Mouse (Mus musculus): ENCODE measurements around the gene Acot5. TPM values are rescaled to one million over a fixed set of nuclear protein-coding genes. Genes with fewer than 3 reads are reported as not detected.
"Not testable (repeated sequence)": the region's sequence is repeated elsewhere in the genome, so short reads cannot be mapped to it uniquely, and the experiment has no call there.

Gene Acot5
- polyA plus RNA-seq, 1 experiment from 2014 or later = not detected

GRCm38 (mm10) chr12:84038691-84039111 is 30.4 kb upstream of the Acot5 start, which contains the start of gene Gm49366:
Gm49366 (plus strand) TSS chr12:84038935.
- ATAC-seq (ENCODE audit: insufficient number of reproducible peaks, insufficient read depth, low FRiP score, low TSS enrichment); H3K27ac ChIP-seq; H3K27me3 ChIP-seq; H3K4me1 ChIP-seq; H3K9me3 ChIP-seq; H3K36me3 ChIP-seq: not testable (repeated sequence)
- 4% methylated on average over 39 of the region's 39 CpGs for WGBS
- Histone ChIP-seq H3K9ac (peak within 1 kb of the TSS; percentile 20; the same call in 1 of the 2 replicates), H3K4me2 (replicated peaks) (peak within 1 kb of the TSS; percentile 67), H3K4me3 (peak within 1 kb of the TSS; percentile 45)

GRCm38 (mm10) chr12:84042248-84042647 is 26.9 kb upstream of the Acot5 start:
- no peak for ATAC-seq (ENCODE audit: insufficient number of reproducible peaks, insufficient read depth, low FRiP score, low TSS enrichment)
- H3K9me3 ChIP-seq = 0 out of 2 replicates have a peak, but pooled peaks cover 3% of the 10 kb centered on the region
- no peaks in the 10 kb centered on the region for H3K36me3 ChIP-seq
- no peaks in the 10 kb centered on the region for H3K4me1 ChIP-seq
- no peak overlapping the region for H3K27ac ChIP-seq
- WGBS = 88% methylated on average over 5 of the region's 5 CpGs
- no peaks in the 10 kb centered on the region for H3K27me3 ChIP-seq
- H3K4me2 ChIP-seq (replicated peaks) = no peak overlapping the region
- H3K9ac ChIP-seq = no peak overlapping the region
- no peak overlapping the region for H3K4me3 ChIP-seq

GRCm38 (mm10) chr12:84044045-84044444 is 25.1 kb upstream of the Acot5 start:
- no peak for ATAC-seq (ENCODE audit: insufficient number of reproducible peaks, insufficient read depth, low FRiP score, low TSS enrichment)
- Histone ChIP-seq H3K4me2 (replicated peaks) (no peak overlapping the region), H3K36me3 (no peaks in the 10 kb centered on the region), H3K4me3 (no peak overlapping the region), H3K27me3 (no peaks in the 10 kb centered on the region), H3K9me3 (0 out of 2 replicates have a peak, but pooled peaks cover 9% of the 10 kb centered on the region), H3K4me1 (no peaks in the 10 kb centered on the region), H3K27ac (no peak overlapping the region), H3K9ac (no peak overlapping the region)
- 62% methylated on average over 2 of the region's 2 CpGs for WGBS

- Histone ChIP-seq H3K27me3 (no peaks in the 10 kb centered on the region), H3K9ac (no peak overlapping the region), H3K27ac (no peak overlapping the region), H3K4me2 (replicated peaks) (no peak overlapping the region), H3K4me1 (no peaks in the 10 kb centered on the region), H3K9me3 (0 out of 2 replicates have a peak, but pooled peaks cover 6% of the 10 kb centered on the region), H3K36me3 (no peaks in the 10 kb centered on the region), H3K4me3 (no peak overlapping the region)
- ATAC-seq (ENCODE audit: insufficient number of reproducible peaks, insufficient read depth, low FRiP score, low TSS enrichment) = no peak
- 91% methylated on average over 1 of the region's 1 CpGs for WGBS
These were observed 22.2 kb upstream of the Acot5 start for GRCm38 (mm10) chr12:84046906-84047305.

- not testable (repeated sequence) for H3K4me3 ChIP-seq; H3K9me3 ChIP-seq; ATAC-seq (ENCODE audit: insufficient number of reproducible peaks, insufficient read depth, low FRiP score, low TSS enrichment); H3K27ac ChIP-seq; H3K9ac ChIP-seq; H3K4me2 ChIP-seq (replicated peaks); H3K4me1 ChIP-seq; H3K36me3 ChIP-seq
- peaks cover 17% of the 10 kb centered on the region; the same call in 1 of the 2 replicates for H3K27me3 ChIP-seq
- WGBS = 87% methylated on average over 5 of the region's 5 CpGs
These were observed 18.4 kb upstream of the Acot5 start for GRCm38 (mm10) chr12:84050744-84051143.

- no peaks in the 10 kb centered on the region for H3K36me3 ChIP-seq
- peaks cover 17% of the 10 kb centered on the region; the same call in 1 of the 2 replicates for H3K27me3 ChIP-seq
- 78% methylated on average over 5 of the region's 5 CpGs for WGBS
- H3K27ac ChIP-seq = no peak within 1 kb of the TSS
- no peak within 1 kb of the TSS for H3K4me2 ChIP-seq (replicated peaks)
- no peak within 1 kb of the TSS for H3K9ac ChIP-seq
- no peaks in the 10 kb centered on the region for H3K4me1 ChIP-seq
- ATAC-seq (ENCODE audit: insufficient number of reproducible peaks, insufficient read depth, low FRiP score, low TSS enrichment) = no peak
- H3K9me3 ChIP-seq = 0 out of 2 replicates have a peak, but pooled peaks cover 6% of the 10 kb centered on the region
- H3K4me3 ChIP-seq = peak within 1 kb of the TSS; percentile 47; the same call in 1 of the 2 replicates
These were observed 17.1 kb upstream of the Acot5 start, which contains the start of gene Acot3 for GRCm38 (mm10) chr12:84051937-84052474. Acot3 (plus strand) TSS chr12:84052144.

GRCm38 (mm10) chr12:84052609-84053008 is 16.5 kb upstream of the Acot5 start:
- no peak overlapping the region for H3K4me3 ChIP-seq
- no peak for ATAC-seq (ENCODE audit: insufficient number of reproducible peaks, insufficient read depth, low FRiP score, low TSS enrichment)
- H3K9ac ChIP-seq = no peak overlapping the region
- no peaks in the 10 kb centered on the region for H3K36me3 ChIP-seq
- H3K27me3 ChIP-seq = peaks cover 17% of the 10 kb centered on the region; the same call in 1 of the 2 replicates
- WGBS = 85% methylated on average over 7 of the region's 7 CpGs
- H3K9me3 ChIP-seq = 0 out of 2 replicates have a peak, but pooled peaks cover 6% of the 10 kb centered on the region
- no peak overlapping the region for H3K4me2 ChIP-seq (replicated peaks)
- H3K4me1 ChIP-seq = no peaks in the 10 kb centered on the region
- H3K27ac ChIP-seq = no peak overlapping the region

- Histone ChIP-seq H3K4me2 (replicated peaks) (peak overlapping the region; percentile 86), H3K4me1 (no peaks in the 10 kb centered on the region), H3K9me3 (0 out of 2 replicates have a peak, but pooled peaks cover 4% of the 10 kb centered on the region), H3K9ac (peak overlapping the region; percentile 21), H3K27ac (no peak overlapping the region), H3K27me3 (peaks cover 17% of the 10 kb centered on the region; the same call in 1 of the 2 replicates), H3K36me3 (no peaks in the 10 kb centered on the region), H3K4me3 (peak overlapping the region; percentile 47)
- WGBS = 14% methylated on average over 16 of the region's 16 CpGs
- no peak for ATAC-seq (ENCODE audit: insufficient number of reproducible peaks, insufficient read depth, low FRiP score, low TSS enrichment)
These were observed 16.0 kb upstream of the Acot5 start for GRCm38 (mm10) chr12:84053173-84053572.

- Histone ChIP-seq H3K4me3 (peak overlapping the region; percentile 47), H3K36me3 (no peaks in the 10 kb centered on the region), H3K9me3 (no peaks in the 10 kb centered on the region), H3K9ac (peak overlapping the region; percentile 55), H3K4me2 (replicated peaks) (peak overlapping the region; percentile 86), H3K27ac (no peak overlapping the region), H3K27me3 (peaks cover 17% of the 10 kb centered on the region; the same call in 1 of the 2 replicates), H3K4me1 (no peaks in the 10 kb centered on the region)
- 2% methylated on average over 40 of the region's 46 CpGs for WGBS
- no peak for ATAC-seq (ENCODE audit: insufficient number of reproducible peaks, insufficient read depth, low FRiP score, low TSS enrichment)
These were observed 15.3 kb upstream of the Acot5 start for GRCm38 (mm10) chr12:84053679-84054391.

GRCm38 (mm10) chr12:84060946-84061345 is 8.2 kb upstream of the Acot5 start:
- H3K9ac ChIP-seq = no peak overlapping the region
- 33% methylated on average over 2 of the region's 2 CpGs for WGBS
- no peak for ATAC-seq (ENCODE audit: insufficient number of reproducible peaks, insufficient read depth, low FRiP score, low TSS enrichment)

GRCm38 (mm10) chr12:84062336-84062735 is 6.8 kb upstream of the Acot5 start:
- H3K27ac ChIP-seq = no peak overlapping the region
- ATAC-seq (ENCODE audit: insufficient number of reproducible peaks, insufficient read depth, low FRiP score, low TSS enrichment) = no peak
- H3K4me3 ChIP-seq = no peak overlapping the region
- H3K9me3 ChIP-seq = no peaks in the 10 kb centered on the region
- no peak overlapping the region for H3K4me2 ChIP-seq (replicated peaks)
- H3K27me3 ChIP-seq = no peaks in the 10 kb centered on the region
- no peaks in the 10 kb centered on the region for H3K36me3 ChIP-seq
- WGBS = 93% methylated on average over 20 of the region's 20 CpGs
- no peaks in the 10 kb centered on the region for H3K4me1 ChIP-seq
- no peak overlapping the region for H3K9ac ChIP-seq

More at GRCm38 (mm10) chr12:84060946-84061345, 8.2 kb upstream of the Acot5 start:
- no peak overlapping the region for H3K4me2 ChIP-seq (replicated peaks)
- no peaks in the 10 kb centered on the region for H3K36me3 ChIP-seq
- H3K4me1 ChIP-seq = no peaks in the 10 kb centered on the region
- H3K4me3 ChIP-seq = no peak overlapping the region
- H3K27me3 ChIP-seq = no peaks in the 10 kb centered on the region
- no peaks in the 10 kb centered on the region for H3K9me3 ChIP-seq
- H3K27ac ChIP-seq = no peak overlapping the region

- ATAC-seq (ENCODE audit: insufficient number of reproducible peaks, insufficient read depth, low FRiP score, low TSS enrichment) = no peak
- WGBS = 71% methylated on average over 5 of the region's 5 CpGs
- Histone ChIP-seq H3K27ac (no peak overlapping the region), H3K27me3 (peaks cover 5% of the 10 kb centered on the region), H3K9me3 (no peaks in the 10 kb centered on the region), H3K36me3 (no peaks in the 10 kb centered on the region), H3K4me2 (replicated peaks) (no peak overlapping the region), H3K9ac (no peak overlapping the region), H3K4me3 (no peak overlapping the region), H3K4me1 (no peaks in the 10 kb centered on the region)
These were observed 5.9 kb upstream of the Acot5 start for GRCm38 (mm10) chr12:84063228-84063627.
